Comparison of ENCODE assay signal across 19 mouse cellular contexts in the genomic region with DNA sequence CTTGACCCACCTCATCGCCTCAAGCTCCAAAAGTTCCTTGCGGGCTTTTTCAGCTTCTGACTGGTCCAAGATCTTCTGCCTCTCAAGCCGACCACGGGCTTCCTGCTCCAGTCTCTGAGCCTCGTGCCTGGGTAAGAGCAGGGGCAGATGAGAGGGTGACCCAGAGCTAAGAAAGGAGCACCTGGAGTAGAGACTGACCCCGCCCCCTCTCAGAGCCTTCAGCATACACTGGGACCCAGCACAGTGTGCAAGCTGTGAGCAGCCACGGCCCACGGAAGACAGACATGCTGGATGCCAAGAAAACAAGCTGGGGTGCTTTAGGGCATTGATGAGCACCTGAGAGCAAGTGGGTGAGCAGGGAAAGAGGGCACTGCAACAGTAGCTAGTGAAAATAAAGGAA. TPM values are rescaled to one million over a fixed set of nuclear protein-coding genes. Genes with fewer than 3 reads are reported as not detected.
"Had no signal": no experiment of that assay in that cellular context is flagged by ENCODE, and none has a peak within 500 bp of the region (broad histone marks: within the 10 kb centered on the region; RNA-seq: fewer than 3 reads in every experiment).

No protein-coding gene starts in this region.

- H3K4me1 ChIP-seq: midbrain, embryonic 12.5 days; neural tube, embryonic 13.5 days; neural tube, embryonic 15.5 days had no signal

- H3K9me3 ChIP-seq: midbrain, embryonic 10.5 days; midbrain, embryonic 12.5 days; neural tube, embryonic 13.5 days; neural tube, embryonic 15.5 days had no signal

- H3K4me3 ChIP-seq: midbrain, embryonic 10.5 days; midbrain, embryonic 12.5 days; myocyte; neural tube, embryonic 13.5 days; neural tube, embryonic 15.5 days had no signal

- H3K27me3 ChIP-seq: neural tube, embryonic 13.5 days; neural tube, embryonic 15.5 days had no signal

- DNase-seq: lung, adult 18-20 months; lung, embryonic 14.5 days; lung, postnatal 10 days; lung, postnatal 4 days; midbrain, embryonic 14.5 days; retina, postnatal 1 day; right cerebral cortex, adult 18-20 months; right cerebral cortex, postnatal 25 days; right cerebral cortex, postnatal 4 days; spleen, adult 18-20 months had no signal

- H3K9ac ChIP-seq: liver, embryonic 14.5 days; lung, embryonic 14.5 days; midbrain, embryonic 12.5 days; neural tube, embryonic 13.5 days; neural tube, embryonic 15.5 days had no signal

- ATAC-seq: midbrain, embryonic 16.5 days had no signal

- H3K4me2 ChIP-seq: lung, embryonic 14.5 days; midbrain, embryonic 12.5 days; neural tube, embryonic 13.5 days; neural tube, embryonic 15.5 days had no signal

- H3K27ac ChIP-seq: liver, embryonic 14.5 days; midbrain, embryonic 10.5 days; midbrain, embryonic 12.5 days; neural tube, embryonic 13.5 days; neural tube, embryonic 15.5 days had no signal

- H3K36me3 ChIP-seq: midbrain, embryonic 10.5 days; midbrain, embryonic 12.5 days; neural tube, embryonic 13.5 days; neural tube, embryonic 15.5 days had no signal

RNA-seq across cellular contexts. Expression of gene Pagr1b, which starts 27.5 kb away (rescaled TPM):
- polyA plus RNA-seq: liver, embryonic 16.5 days; lung, embryonic 14.5 days; midbrain, embryonic 14.5 days; stomach, embryonic 14.5 days had no signal
